Mouse (Mus musculus) G1E (cell line): ENCODE measurements at regions not wholly inside any gene's neighbourhood (a gene's known extent, or its start where the extent isn't known, plus 50 kb on each side); places are given as distances from the start of the nearest gene placed in this dataset.

ENCODE experiments used
- ATAC-seq: 2 replicates; pipeline ENCODE4 v1.8.0; 2016; ENCODE audit warnings: mild to moderate bottlenecking; ENCODE audit not compliant: insufficient number of reproducible peaks, poor library complexity, low FRiP score, severe bottlenecking; ENCODE audit errors: extremely low read depth
- DNase-seq: peaks from one replicate; pipeline ENCODE4 v3.0.0; 2012; ENCODE audit warnings: low spot score
- H3K27me3 ChIP-seq: 2 replicates; pipeline ENCODE4 v1.6.1; 2012; ENCODE audit warnings: mild to moderate bottlenecking, low read length, inconsistent platforms; ENCODE audit not compliant: insufficient read depth
- H3K36me3 ChIP-seq: replicated peaks from 2 replicates; pipeline ENCODE3; 2012; ENCODE audit warnings: mild to moderate bottlenecking, inconsistent platforms
- H3K4me1 ChIP-seq: 2 replicates; pipeline ENCODE4 v1.6.1; 2012; ENCODE audit warnings: low read depth, low read length, inconsistent platforms, mixed read lengths; ENCODE audit not compliant: insufficient read depth
- H3K4me3 ChIP-seq: 2 replicates; pipeline ENCODE4 v1.5.1; 2012; ENCODE audit warnings: low read depth, mild to moderate bottlenecking, inconsistent platforms, low read length, moderate library complexity, mixed read lengths
- H3K9me3 ChIP-seq: replicated peaks from 2 replicates; pipeline ENCODE4 v1.6.1; 2012; ENCODE audit warnings: inconsistent platforms
- CTCF ChIP-seq: IDR thresholded peaks from 2 replicates; pipeline ENCODE4 v1.5.1; 2012; ENCODE audit warnings: low read depth, low read length, inconsistent platforms, mixed read lengths
- GATA1 ChIP-seq: IDR thresholded peaks from 2 replicates; pipeline ENCODE4 v1.6.1; 2012; ENCODE audit warnings: borderline replicate concordance, low read length, inconsistent platforms, mixed read lengths
- GATA2 ChIP-seq: IDR thresholded peaks from 2 replicates; pipeline ENCODE4 v1.6.1; 2012; ENCODE audit warnings: low read depth, low read length, inconsistent platforms, borderline replicate concordance
- POLR2AphosphoS5 ChIP-seq: IDR thresholded peaks from 2 replicates; pipeline ENCODE4 v1.6.1; 2012; ENCODE audit warnings: low read depth, low read length, inconsistent platforms; ENCODE audit not compliant: insufficient replicate concordance
- TAL1 ChIP-seq: conservative IDR thresholded peaks from 2 replicates; pipeline ENCODE4 v1.6.1; 2012; ENCODE audit warnings: low read depth, low read length, inconsistent platforms, mixed read lengths

GRCm38 (mm10) chr6:31116365-31116764, 157.5 kb upstream of the Klf14 start:
- ATAC-seq (no peak), DNase-seq (no peak)
- peaks cover 11% of the 10 kb centered on the region for H3K27me3 ChIP-seq
- H3K4me3 ChIP-seq, result no peak overlapping the region
- H3K9me3 ChIP-seq, result no peaks in the 10 kb centered on the region
- peaks cover 25% of the 10 kb centered on the region for H3K4me1 ChIP-seq
- TF ChIP-seq POLR2AphosphoS5, result no peak
- TF ChIP-seq GATA1, result no peak
- no peak for TF ChIP-seq CTCF
- no peak for TF ChIP-seq GATA2
- TF ChIP-seq TAL1, result no peak
- peaks cover 44% of the 10 kb centered on the region for H3K36me3 ChIP-seq

- no peak for DNase-seq
- ATAC-seq, result no peak
- H3K27me3 ChIP-seq, result peaks cover 11% of the 10 kb centered on the region
- no peak for TF ChIP-seq POLR2AphosphoS5
- no peak for TF ChIP-seq CTCF
- no peak for TF ChIP-seq GATA2
- no peak for TF ChIP-seq GATA1
- TF ChIP-seq TAL1, result no peak
- H3K4me1 ChIP-seq, result peaks cover 21% of the 10 kb centered on the region
- H3K36me3 ChIP-seq, result peaks cover 45% of the 10 kb centered on the region
- no peak overlapping the region for H3K4me3 ChIP-seq
- H3K9me3 ChIP-seq, result no peaks in the 10 kb centered on the region
Observed at GRCm38 (mm10) chr6:31117666-31118065, 158.8 kb upstream of the Klf14 start.

- Histone ChIP-seq H3K4me1 (peaks cover 2% of the 10 kb centered on the region; the same call in 1 of the 2 replicates), H3K36me3 (peaks cover 49% of the 10 kb centered on the region), H3K27me3 (peaks cover 10% of the 10 kb centered on the region), H3K4me3 (no peak overlapping the region), H3K9me3 (no peaks in the 10 kb centered on the region)
- DNase-seq (no peak), ATAC-seq (no peak)
- TF ChIP-seq GATA1, result no peak
- TF ChIP-seq CTCF, result no peak
- no peak for TF ChIP-seq GATA2
- no peak for TF ChIP-seq POLR2AphosphoS5
- TF ChIP-seq TAL1, result no peak
Observed at GRCm38 (mm10) chr6:31121008-31121407, 162.1 kb upstream of the Klf14 start.

GRCm38 (mm10) chr6:31122895-31123294, 164.0 kb upstream of the Klf14 start:
- TF ChIP-seq GATA1 (no peak), TAL1 (no peak), POLR2AphosphoS5 (no peak), CTCF (no peak), GATA2 (no peak)
- no peak for ATAC-seq
- H3K4me1 ChIP-seq, result peaks cover 4% of the 10 kb centered on the region; the same call in 1 of the 2 replicates
- peaks cover 2% of the 10 kb centered on the region; the same call in 1 of the 2 replicates for H3K27me3 ChIP-seq
- DNase-seq, result no peak
- peaks cover 34% of the 10 kb centered on the region for H3K36me3 ChIP-seq
- no peak overlapping the region for H3K4me3 ChIP-seq
- H3K9me3 ChIP-seq, result no peaks in the 10 kb centered on the region

- ATAC-seq (no peak), DNase-seq (no peak)
- peaks cover 34% of the 10 kb centered on the region for H3K36me3 ChIP-seq
- H3K4me3 ChIP-seq, result no peak overlapping the region
- TF ChIP-seq CTCF, result no peak
- TF ChIP-seq TAL1, result no peak
- no peak for TF ChIP-seq GATA1
- TF ChIP-seq GATA2, result no peak
- TF ChIP-seq POLR2AphosphoS5, result no peak
- H3K9me3 ChIP-seq, result no peaks in the 10 kb centered on the region
- peaks cover 2% of the 10 kb centered on the region; the same call in 1 of the 2 replicates for H3K27me3 ChIP-seq
- peaks cover 4% of the 10 kb centered on the region; the same call in 1 of the 2 replicates for H3K4me1 ChIP-seq
Observed at GRCm38 (mm10) chr6:31123342-31123990, 164.6 kb upstream of the Klf14 start.

- DNase-seq (no peak), ATAC-seq (no peak)
- Histone ChIP-seq H3K4me3 (no peak overlapping the region), H3K36me3 (peaks cover 31% of the 10 kb centered on the region), H3K4me1 (peaks cover 4% of the 10 kb centered on the region; the same call in 1 of the 2 replicates), H3K27me3 (peaks cover 2% of the 10 kb centered on the region; the same call in 1 of the 2 replicates), H3K9me3 (no peaks in the 10 kb centered on the region)
- TF ChIP-seq CTCF (no peak), GATA1 (no peak), POLR2AphosphoS5 (no peak), TAL1 (no peak), GATA2 (no peak)
Observed at GRCm38 (mm10) chr6:31124076-31124475, 165.2 kb upstream of the Klf14 start.

GRCm38 (mm10) chr6:31124872-31125271, 166.0 kb upstream of the Klf14 start:
- H3K27me3 ChIP-seq, result peaks cover 4% of the 10 kb centered on the region; the same call in 1 of the 2 replicates
- peaks cover 4% of the 10 kb centered on the region; the same call in 1 of the 2 replicates for H3K4me1 ChIP-seq
- H3K36me3 ChIP-seq, result peaks cover 24% of the 10 kb centered on the region
- H3K4me3 ChIP-seq, result no peak overlapping the region
- TF ChIP-seq GATA2, result no peak
- TF ChIP-seq TAL1, result no peak
- TF ChIP-seq POLR2AphosphoS5, result no peak
- no peak for TF ChIP-seq CTCF
- TF ChIP-seq GATA1, result no peak
- DNase-seq (no peak), ATAC-seq (no peak)
- no peaks in the 10 kb centered on the region for H3K9me3 ChIP-seq
